Mouse (Mus musculus) myocyte (in vitro differentiated cells): ENCODE results near the gene Nxt2. TPM values are rescaled to one million over a fixed set of nuclear protein-coding genes. Genes with fewer than 3 reads are reported as not detected.
A peak's percentile ranks its signal among the peaks of the same experiment; 100 is the strongest.

Experiments used
- H3K27me3 ChIP-seq: one replicate; pipeline ENCODE4 v1.6.1; 2011; ENCODE audit not compliant: control insufficient read depth, insufficient read depth, insufficient read length
- H3K36me3 ChIP-seq: one replicate; pipeline ENCODE4 v1.6.1; 2011; ENCODE audit not compliant: control insufficient read depth, insufficient read depth
- H3K4me2 ChIP-seq: one replicate; pipeline ENCODE4 v1.6.1; 2011; ENCODE audit warnings: low read depth, control low read depth
- H3K4me3 ChIP-seq: one replicate; pipeline ENCODE4 v1.5.1; 2011; ENCODE audit warnings: mild to moderate bottlenecking, control low read depth, moderate library complexity
- H3K79me2 ChIP-seq: one replicate; pipeline ENCODE4 v1.6.1; 2011; ENCODE audit not compliant: control insufficient read depth, insufficient read depth
- H3ac ChIP-seq: one replicate; pipeline ENCODE4 v1.6.1; 2011; ENCODE audit not compliant: control insufficient read depth, insufficient read length
- CEBPB ChIP-seq: IDR thresholded peaks from 2 replicates; pipeline ENCODE4 v1.6.1; 2011; ENCODE audit warnings: mild to moderate bottlenecking, moderate library complexity; ENCODE audit not compliant: poor library complexity, insufficient read depth, severe bottlenecking
- E2F4 ChIP-seq: IDR thresholded peaks from one replicate; pipeline ENCODE4 v1.6.1; 2011; ENCODE audit warnings: mild to moderate bottlenecking, control low read depth, moderate library complexity; ENCODE audit not compliant: insufficient read depth
- MAX ChIP-seq: IDR thresholded peaks from one replicate; pipeline ENCODE4 v1.6.1; 2011; ENCODE audit warnings: low read depth, mild to moderate bottlenecking, control low read depth
- MYOD1 ChIP-seq, 3 experiments: IDR thresholded peaks; one replicate each; pipeline ENCODE4 v1.6.1; 2011; ENCODE audit warnings: control low read depth in 2 of 3, low read depth in 2 of 3, mild to moderate bottlenecking in 2 of 3, moderate library complexity in 1 of 3; ENCODE audit not compliant: insufficient read length in 2 of 3, control insufficient read depth in 1 of 3
- MYOG ChIP-seq, 3 experiments: IDR thresholded peaks; one replicate each; pipeline ENCODE4 v1.6.1; 2011; ENCODE audit warnings: control low read depth in 2 of 3, low read depth in 2 of 3, mild to moderate bottlenecking in 2 of 3; ENCODE audit not compliant: insufficient read length in 2 of 3, control insufficient read depth in 1 of 3, insufficient read depth in 1 of 3
- POLR2A ChIP-seq: IDR thresholded peaks from one replicate; pipeline ENCODE4 v1.6.1; 2011; ENCODE audit warnings: low read depth, mild to moderate bottlenecking, control low read depth, moderate library complexity; ENCODE audit not compliant: insufficient read length
- POLR2AphosphoS2 ChIP-seq: IDR thresholded peaks from one replicate; pipeline ENCODE4 v1.6.1; 2011; ENCODE audit warnings: low read depth, control low read depth; ENCODE audit not compliant: insufficient read length
- REST ChIP-seq: IDR thresholded peaks from one replicate; pipeline ENCODE4 v1.6.1; 2011; ENCODE audit warnings: mild to moderate bottlenecking, control low read depth, moderate library complexity; ENCODE audit not compliant: insufficient read depth, insufficient read length
- SRF ChIP-seq: IDR thresholded peaks from one replicate; pipeline ENCODE4 v1.6.1; 2011; ENCODE audit warnings: low read depth; ENCODE audit not compliant: control insufficient read depth, insufficient read length
- TCF12 ChIP-seq: IDR thresholded peaks from one replicate; pipeline ENCODE4 v1.6.1; 2011; ENCODE audit warnings: mild to moderate bottlenecking, control low read depth; ENCODE audit not compliant: poor library complexity, insufficient read depth, severe bottlenecking
- TCF3 ChIP-seq: IDR thresholded peaks from one replicate; pipeline ENCODE4 v1.6.1; 2011; ENCODE audit warnings: low read depth, control low read depth; ENCODE audit not compliant: insufficient read length
- USF1 ChIP-seq: IDR thresholded peaks from one replicate; pipeline ENCODE4 v1.6.1; 2011; ENCODE audit warnings: low read depth, mild to moderate bottlenecking, control low read depth, moderate library complexity
- polyA plus RNA-seq: library from polyadenylated mRNA; unstranded; fragments of >200 nt; fragmentation: generic; extraction: Trizol; gene quantifications from one replicate; pipeline ENCODE4 v1.2.1, GENCODE M21; 2012; ENCODE audit warnings: missing spikeins

Gene Nxt2
- 2.3 TPM for polyA plus RNA-seq

- Histone ChIP-seq H3K36me3 (no peaks in the 10 kb centered on the region), H3K4me3 (peak within 1 kb of the TSS; percentile 31), H3K4me2 (peak within 1 kb of the TSS; percentile 83), H3K79me2 (no peaks in the 10 kb centered on the region), H3K27me3 (no peaks in the 10 kb centered on the region), H3ac (no peak within 1 kb of the TSS)
- TF ChIP-seq TCF12 (no peak), E2F4 (no peak), MYOD1 (IDR thresholded peaks at IDR 0.05; ENCODE audit: control insufficient read depth in 1 of 3, insufficient read length in 2 of 3, low read depth in 2 of 3) (no peak), SRF (no peak), TCF3 (no peak), MAX (no peak), USF1 (no peak), POLR2AphosphoS2 (no peak), POLR2A (no peak), CEBPB (no peak), MYOG (IDR thresholded peaks at IDR 0.05; ENCODE audit: control insufficient read depth in 1 of 3, insufficient read depth in 1 of 3, insufficient read length in 2 of 3, low read depth in 2 of 3) (no peak), REST (no peak)
Observed at GRCm38 (mm10) chrX:142226542-142226941, at the start of gene Nxt2. Gene Nxt2 (plus strand): TSS chrX:142226770.

GRCm38 (mm10) chrX:142176981-142177380 is 49.6 kb upstream of the Nxt2 start:
- H3K36me3 ChIP-seq, result no peaks in the 10 kb centered on the region
- TF ChIP-seq MAX, result no peak
- no peak for TF ChIP-seq TCF3
- TF ChIP-seq TCF12, result no peak
- no peak for TF ChIP-seq POLR2A
- no peak for TF ChIP-seq E2F4
- TF ChIP-seq SRF, result no peak
- no peak for TF ChIP-seq USF1
- no peak for TF ChIP-seq MYOG (IDR thresholded peaks at IDR 0.05; ENCODE audit: control insufficient read depth in 1 of 3, insufficient read depth in 1 of 3, insufficient read length in 2 of 3, low read depth in 2 of 3)
- no peak for TF ChIP-seq MYOD1 (IDR thresholded peaks at IDR 0.05; ENCODE audit: control insufficient read depth in 1 of 3, insufficient read length in 2 of 3, low read depth in 2 of 3)
- no peak for TF ChIP-seq CEBPB
- TF ChIP-seq REST, result no peak
- no peak for TF ChIP-seq POLR2AphosphoS2
- H3K4me2 ChIP-seq, result no peak overlapping the region
- H3K27me3 ChIP-seq, result no peaks in the 10 kb centered on the region
- no peak overlapping the region for H3ac ChIP-seq
- no peaks in the 10 kb centered on the region for H3K79me2 ChIP-seq
- H3K4me3 ChIP-seq, result no peak overlapping the region

- Histone ChIP-seq H3K36me3 (no peaks in the 10 kb centered on the region), H3K79me2 (no peaks in the 10 kb centered on the region), H3ac (no peak overlapping the region), H3K4me2 (no peak overlapping the region), H3K27me3 (no peaks in the 10 kb centered on the region), H3K4me3 (no peak overlapping the region)
- TF ChIP-seq MYOD1 (IDR thresholded peaks at IDR 0.05; ENCODE audit: control insufficient read depth in 1 of 3, insufficient read length in 2 of 3, low read depth in 2 of 3), result no peak
- TF ChIP-seq E2F4, result no peak
- TF ChIP-seq TCF12, result no peak
- no peak for TF ChIP-seq SRF
- TF ChIP-seq CEBPB, result no peak
- TF ChIP-seq USF1, result no peak
- no peak for TF ChIP-seq MYOG (IDR thresholded peaks at IDR 0.05; ENCODE audit: control insufficient read depth in 1 of 3, insufficient read depth in 1 of 3, insufficient read length in 2 of 3, low read depth in 2 of 3)
- no peak for TF ChIP-seq MAX
- no peak for TF ChIP-seq REST
- TF ChIP-seq TCF3, result no peak
- TF ChIP-seq POLR2A, result no peak
- TF ChIP-seq POLR2AphosphoS2, result no peak
Observed at GRCm38 (mm10) chrX:142182026-142182425, 44.5 kb upstream of the Nxt2 start.

- no peak overlapping the region for H3K4me2 ChIP-seq
- TF ChIP-seq TCF12 (no peak), USF1 (no peak), MYOD1 (IDR thresholded peaks at IDR 0.05; ENCODE audit: control insufficient read depth in 1 of 3, insufficient read length in 2 of 3, low read depth in 2 of 3) (no peak), MAX (no peak), SRF (no peak), E2F4 (no peak), MYOG (IDR thresholded peaks at IDR 0.05; ENCODE audit: control insufficient read depth in 1 of 3, insufficient read depth in 1 of 3, insufficient read length in 2 of 3, low read depth in 2 of 3) (no peak), TCF3 (no peak), REST (no peak), POLR2A (no peak), CEBPB (no peak), POLR2AphosphoS2 (no peak)
- no peaks in the 10 kb centered on the region for H3K36me3 ChIP-seq
- H3K27me3 ChIP-seq, result no peaks in the 10 kb centered on the region
- no peak overlapping the region for H3K4me3 ChIP-seq
- H3K79me2 ChIP-seq, result no peaks in the 10 kb centered on the region
- no peak overlapping the region for H3ac ChIP-seq
Observed at GRCm38 (mm10) chrX:142189023-142189703, 37.4 kb upstream of the Nxt2 start.

- no peaks in the 10 kb centered on the region for H3K36me3 ChIP-seq
- H3ac ChIP-seq, result no peak overlapping the region
- no peak overlapping the region for H3K4me2 ChIP-seq
- TF ChIP-seq TCF3 (no peak), POLR2AphosphoS2 (no peak), TCF12 (no peak), SRF (no peak), REST (no peak), MYOG (IDR thresholded peaks at IDR 0.05; ENCODE audit: control insufficient read depth in 1 of 3, insufficient read depth in 1 of 3, insufficient read length in 2 of 3, low read depth in 2 of 3) (no peak), USF1 (no peak), MAX (no peak), E2F4 (no peak), POLR2A (no peak), CEBPB (no peak), MYOD1 (IDR thresholded peaks at IDR 0.05; ENCODE audit: control insufficient read depth in 1 of 3, insufficient read length in 2 of 3, low read depth in 2 of 3) (no peak)
- H3K79me2 ChIP-seq, result no peaks in the 10 kb centered on the region
- H3K27me3 ChIP-seq, result no peaks in the 10 kb centered on the region
- no peak overlapping the region for H3K4me3 ChIP-seq
Observed at GRCm38 (mm10) chrX:142190355-142190754, 36.2 kb upstream of the Nxt2 start.
